Mouse (Mus musculus): Measurements from ENCODE around the gene Zdhhc1. TPM values are rescaled to one million over a fixed set of nuclear protein-coding genes. Genes with fewer than 3 reads are reported as not detected.

Zdhhc1 gene
- polyA plus RNA-seq, 1 experiment from 2014 or later = 30.7 TPM

- H3K27ac ChIP-seq = no peak overlapping the region
- no peak overlapping the region for H3K9ac ChIP-seq
- H3K36me3 ChIP-seq = no peaks in the 10 kb centered on the region
- H3K9me3 ChIP-seq = no peaks in the 10 kb centered on the region
- no peak for ATAC-seq (ENCODE audit: low FRiP score, low read depth)
- H3K4me3 ChIP-seq = no peak overlapping the region
- no peak overlapping the region for H3K4me2 ChIP-seq (replicated peaks)
- no peaks in the 10 kb centered on the region for H3K27me3 ChIP-seq (replicated peaks)
- 71% methylated on average over 3 of the region's 3 CpGs for WGBS
- H3K4me1 ChIP-seq = peaks cover 10% of the 10 kb centered on the region; the same call in 1 of the 2 replicates
Measured at GRCm38 (mm10) chr8:105488082-105488481, 8.6 kb downstream of the Zdhhc1 start.

GRCm38 (mm10) chr8:105484392-105484791 lies 12.3 kb downstream of the Zdhhc1 start:
- peak; percentile 62; the same call in 1 of the 2 replicates for ATAC-seq (ENCODE audit: low FRiP score, low read depth)
- no peak overlapping the region for H3K27ac ChIP-seq

GRCm38 (mm10) chr8:105484030-105484368 lies 12.7 kb downstream of the Zdhhc1 start:
- Histone ChIP-seq H3K27ac (0 out of 2 replicates have a peak overlapping the region, but pooled peaks have one; percentile 0), H3K4me1 (peaks cover 10% of the 10 kb centered on the region; the same call in 1 of the 2 replicates), H3K4me2 (replicated peaks) (no peak overlapping the region), H3K27me3 (replicated peaks) (no peaks in the 10 kb centered on the region), H3K4me3 (no peak overlapping the region), H3K9me3 (no peaks in the 10 kb centered on the region), H3K9ac (no peak overlapping the region), H3K36me3 (no peaks in the 10 kb centered on the region)
- peak; percentile 19; the same call in 1 of the 2 replicates for ATAC-seq (ENCODE audit: low FRiP score, low read depth)
- 39% methylated on average over 3 of the region's 3 CpGs for WGBS

More at GRCm38 (mm10) chr8:105484392-105484791, 12.3 kb downstream of the Zdhhc1 start:
- Histone ChIP-seq H3K4me2 (replicated peaks) (no peak overlapping the region), H3K4me3 (no peak overlapping the region), H3K9me3 (no peaks in the 10 kb centered on the region), H3K9ac (no peak overlapping the region), H3K27me3 (replicated peaks) (no peaks in the 10 kb centered on the region), H3K4me1 (peaks cover 10% of the 10 kb centered on the region; the same call in 1 of the 2 replicates), H3K36me3 (no peaks in the 10 kb centered on the region)
- 18% methylated on average over 2 of the region's 2 CpGs for WGBS

- 0 out of 2 replicates have a peak overlapping the region, but pooled peaks have one; percentile 0 for H3K27ac ChIP-seq
- no peaks in the 10 kb centered on the region for H3K9me3 ChIP-seq
- no peak overlapping the region for H3K9ac ChIP-seq
- WGBS = 33% methylated on average over 14 of the region's 14 CpGs
- no peaks in the 10 kb centered on the region for H3K27me3 ChIP-seq (replicated peaks)
- H3K4me1 ChIP-seq = peaks cover 10% of the 10 kb centered on the region; the same call in 1 of the 2 replicates
- no peaks in the 10 kb centered on the region for H3K36me3 ChIP-seq
- H3K4me2 ChIP-seq (replicated peaks) = no peak overlapping the region
- ATAC-seq (ENCODE audit: low FRiP score, low read depth) = peak; percentile 42; the same call in 1 of the 2 replicates
- no peak overlapping the region for H3K4me3 ChIP-seq
Measured at GRCm38 (mm10) chr8:105483212-105484029, 13.3 kb downstream of the Zdhhc1 start.

- 83% methylated on average over 8 of the region's 8 CpGs for WGBS
- Histone ChIP-seq H3K4me2 (replicated peaks) (no peak overlapping the region), H3K27ac (no peak overlapping the region), H3K36me3 (no peaks in the 10 kb centered on the region), H3K27me3 (replicated peaks) (no peaks in the 10 kb centered on the region), H3K4me1 (peaks cover 10% of the 10 kb centered on the region; the same call in 1 of the 2 replicates), H3K9ac (no peak overlapping the region), H3K4me3 (no peak overlapping the region), H3K9me3 (no peaks in the 10 kb centered on the region)
- no peak for ATAC-seq (ENCODE audit: low FRiP score, low read depth)
Measured at GRCm38 (mm10) chr8:105482123-105482522, 14.6 kb downstream of the Zdhhc1 start.

GRCm38 (mm10) chr8:105481453-105481852 lies 15.2 kb downstream of the Zdhhc1 start:
- WGBS = 64% methylated on average over 6 of the region's 6 CpGs
- H3K9me3 ChIP-seq = no peaks in the 10 kb centered on the region
- H3K36me3 ChIP-seq = no peaks in the 10 kb centered on the region

GRCm38 (mm10) chr8:105481013-105481412 lies 15.7 kb downstream of the Zdhhc1 start:
- 41% methylated on average over 2 of the region's 2 CpGs for WGBS
- ATAC-seq (ENCODE audit: low FRiP score, low read depth) = no peak
- Histone ChIP-seq H3K4me1 (peaks cover 10% of the 10 kb centered on the region; the same call in 1 of the 2 replicates), H3K27ac (no peak overlapping the region), H3K4me2 (replicated peaks) (no peak overlapping the region), H3K27me3 (replicated peaks) (peaks cover under 1% of the 10 kb centered on the region; the same call in 1 of the 2 replicates), H3K9ac (no peak overlapping the region), H3K36me3 (no peaks in the 10 kb centered on the region), H3K9me3 (no peaks in the 10 kb centered on the region), H3K4me3 (no peak overlapping the region)

More at GRCm38 (mm10) chr8:105481453-105481852, 15.2 kb downstream of the Zdhhc1 start:
- Histone ChIP-seq H3K9ac (no peak overlapping the region), H3K27me3 (replicated peaks) (no peaks in the 10 kb centered on the region), H3K4me2 (replicated peaks) (no peak overlapping the region), H3K4me1 (peaks cover 10% of the 10 kb centered on the region; the same call in 1 of the 2 replicates), H3K4me3 (no peak overlapping the region), H3K27ac (no peak overlapping the region)
- ATAC-seq (ENCODE audit: low FRiP score, low read depth) = no peak

- H3K9me3 ChIP-seq = no peaks in the 10 kb centered on the region
- WGBS = 82% methylated on average over 3 of the region's 3 CpGs
- H3K27me3 ChIP-seq (replicated peaks) = peaks cover 9% of the 10 kb centered on the region; the same call in 1 of the 2 replicates
- H3K4me1 ChIP-seq = peaks cover 31% of the 10 kb centered on the region
- H3K36me3 ChIP-seq = peaks cover 3% of the 10 kb centered on the region; the same call in 1 of the 2 replicates
- H3K4me2 ChIP-seq (replicated peaks) = no peak overlapping the region
- ATAC-seq (ENCODE audit: low FRiP score, low read depth) = no peak
- H3K9ac ChIP-seq = no peak overlapping the region
- H3K27ac ChIP-seq = no peak overlapping the region
- H3K4me3 ChIP-seq = no peak overlapping the region
Measured at GRCm38 (mm10) chr8:105477792-105478191, 18.9 kb downstream of the Zdhhc1 start.

- 0 out of 2 replicates have a peak overlapping the region, but pooled peaks have one; percentile 21 for H3K4me2 ChIP-seq (replicated peaks)
- 41% methylated on average over 25 of the region's 25 CpGs for WGBS
- H3K36me3 ChIP-seq = peaks cover 3% of the 10 kb centered on the region; the same call in 1 of the 2 replicates
- H3K9me3 ChIP-seq = no peaks in the 10 kb centered on the region
- H3K4me3 ChIP-seq = no peak overlapping the region
- H3K9ac ChIP-seq = no peak overlapping the region
- H3K27ac ChIP-seq = no peak overlapping the region
- peaks cover 9% of the 10 kb centered on the region; the same call in 1 of the 2 replicates for H3K27me3 ChIP-seq (replicated peaks)
- H3K4me1 ChIP-seq = peaks cover 41% of the 10 kb centered on the region
- no peak for ATAC-seq (ENCODE audit: low FRiP score, low read depth)
Measured at GRCm38 (mm10) chr8:105476628-105477413, 19.9 kb downstream of the Zdhhc1 start.

- ATAC-seq (ENCODE audit: low FRiP score, low read depth) = no peak
Measured at GRCm38 (mm10) chr8:105476161-105476560, 20.5 kb downstream of the Zdhhc1 start.

GRCm38 (mm10) chr8:105475742-105476141 lies 21.0 kb downstream of the Zdhhc1 start:
- Histone ChIP-seq H3K9me3 (no peaks in the 10 kb centered on the region), H3K4me2 (replicated peaks) (no peak overlapping the region), H3K27ac (no peak overlapping the region), H3K27me3 (replicated peaks) (peaks cover 9% of the 10 kb centered on the region; the same call in 1 of the 2 replicates), H3K36me3 (peaks cover 3% of the 10 kb centered on the region; the same call in 1 of the 2 replicates), H3K4me1 (peaks cover 51% of the 10 kb centered on the region), H3K9ac (no peak overlapping the region), H3K4me3 (no peak overlapping the region)
- no peak for ATAC-seq (ENCODE audit: low FRiP score, low read depth)
- 93% methylated on average over 8 of the region's 8 CpGs for WGBS

More at GRCm38 (mm10) chr8:105476161-105476560, 20.5 kb downstream of the Zdhhc1 start:
- H3K9me3 ChIP-seq = no peaks in the 10 kb centered on the region
- H3K4me2 ChIP-seq (replicated peaks) = no peak overlapping the region
- H3K4me1 ChIP-seq = peaks cover 47% of the 10 kb centered on the region
- peaks cover 3% of the 10 kb centered on the region; the same call in 1 of the 2 replicates for H3K36me3 ChIP-seq
- no peak overlapping the region for H3K27ac ChIP-seq
- H3K4me3 ChIP-seq = no peak overlapping the region
- peaks cover 9% of the 10 kb centered on the region; the same call in 1 of the 2 replicates for H3K27me3 ChIP-seq (replicated peaks)
- 94% methylated on average over 7 of the region's 7 CpGs for WGBS
- no peak overlapping the region for H3K9ac ChIP-seq

Measured in neural tube, embryonic 12.5 days (tissue).